Mouse (Mus musculus) embryo, embryonic 10.5 days (tissue): ENCODE measurements around the gene Nuak1.

Experiments used
- DNase-seq: peaks from one replicate; pipeline ENCODE4 v3.0.0-alpha.2; 2015; ENCODE audit warnings: low spot score

Gene Nuak1

DNA sequence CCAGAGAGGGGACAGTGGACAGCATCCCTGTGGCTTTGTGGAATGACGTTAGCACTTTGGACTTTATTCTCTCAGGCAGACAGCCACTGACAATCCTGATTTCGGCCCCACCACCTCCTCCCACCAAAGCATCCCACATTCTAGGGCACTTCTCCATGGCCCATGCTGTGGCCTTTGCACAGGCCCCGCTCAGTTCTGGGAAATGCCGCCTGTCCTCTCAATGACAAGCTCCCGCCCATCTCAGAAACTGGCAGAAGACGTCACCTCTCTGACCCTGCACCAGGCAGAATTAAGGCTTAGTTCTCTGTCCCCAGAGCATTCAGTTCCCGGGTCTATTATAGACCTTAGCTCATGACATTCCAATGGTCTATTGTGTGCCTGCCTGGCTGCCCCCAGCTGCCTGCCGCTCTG, 7.0 kb upstream of the Nuak1 start:
- DNase-seq, result peak; percentile 84

DNA sequence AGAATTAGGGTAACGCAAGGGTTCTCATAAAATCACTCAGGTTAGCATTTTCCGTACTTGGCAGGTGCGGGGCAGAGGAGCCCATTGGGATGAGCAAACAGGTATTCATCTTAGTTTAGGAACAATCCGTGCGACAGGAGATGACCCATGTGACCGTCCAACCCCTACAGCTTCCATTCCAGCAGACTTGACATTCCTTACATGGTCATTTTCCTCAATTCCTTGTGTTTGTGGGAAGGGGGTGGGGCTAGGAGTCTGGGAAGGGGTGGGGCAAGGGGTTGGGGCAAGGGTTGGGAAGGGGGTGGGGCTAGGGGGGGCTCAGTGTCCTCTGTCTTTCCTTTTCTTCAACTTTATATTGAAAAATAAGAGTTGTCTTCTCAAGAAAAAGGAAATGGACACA, 6.3 kb upstream of the Nuak1 start:
- no peak for DNase-seq

DNA sequence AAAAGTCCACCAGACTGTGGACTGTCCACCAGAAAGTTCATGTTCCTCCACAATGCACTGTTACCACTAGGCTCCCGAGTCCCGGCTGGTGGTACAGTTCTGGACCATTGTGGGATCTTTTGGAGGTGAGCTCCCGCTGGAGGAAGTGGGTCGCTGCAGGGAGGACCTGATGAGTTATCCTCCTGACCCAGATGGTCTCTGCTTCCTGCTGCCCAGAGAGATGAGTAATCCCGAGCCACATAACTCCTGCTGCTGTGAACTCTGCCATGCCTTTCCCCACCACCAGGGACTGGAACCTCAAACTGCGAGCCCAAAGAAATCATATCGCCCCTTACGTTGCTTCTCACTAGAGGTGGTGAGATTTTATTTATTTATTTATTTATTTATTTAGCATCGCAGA, 4.0 kb upstream of the Nuak1 start:
- DNase-seq, result peak; percentile 36

DNA sequence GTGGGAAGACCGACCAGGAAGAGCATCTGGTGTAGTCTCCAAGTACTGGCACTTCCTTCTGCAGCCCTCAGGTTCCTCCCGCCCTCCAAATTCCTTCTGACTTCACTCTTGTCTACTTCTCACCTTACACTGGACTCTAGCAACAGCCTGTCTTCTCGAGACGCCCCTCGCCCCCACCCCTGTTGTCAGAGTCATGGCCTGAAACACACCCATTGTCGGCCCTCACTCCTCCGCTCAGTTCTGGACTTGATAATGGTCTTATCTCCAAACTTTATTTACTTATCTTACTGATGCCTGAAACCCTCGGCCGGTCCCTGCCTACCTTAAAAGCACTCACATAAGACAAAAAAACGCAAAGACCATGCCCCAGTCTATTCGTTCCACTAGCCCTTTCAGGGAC, 1.4 kb upstream of the Nuak1 start:
- DNase-seq, result peak; percentile 69

DNA sequence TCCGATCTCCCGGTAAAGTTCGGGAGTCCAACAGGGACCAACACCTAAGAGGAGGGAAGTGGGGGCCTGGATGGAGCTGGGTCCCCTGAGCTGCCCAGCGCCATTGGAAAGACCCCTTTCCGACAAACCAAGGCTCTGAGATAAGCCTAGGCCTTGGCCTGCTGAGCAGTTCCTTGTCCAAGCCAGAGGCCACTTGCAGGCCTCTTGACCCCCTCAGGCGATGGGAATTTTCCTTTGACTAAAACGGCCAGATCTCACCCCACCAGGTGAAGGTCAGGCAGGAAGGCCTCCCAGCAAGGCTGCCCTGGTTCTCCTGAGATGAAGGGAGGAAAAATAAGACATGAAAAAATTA, 1.0 kb upstream of the Nuak1 start:
- peak; percentile 70 for DNase-seq

DNA sequence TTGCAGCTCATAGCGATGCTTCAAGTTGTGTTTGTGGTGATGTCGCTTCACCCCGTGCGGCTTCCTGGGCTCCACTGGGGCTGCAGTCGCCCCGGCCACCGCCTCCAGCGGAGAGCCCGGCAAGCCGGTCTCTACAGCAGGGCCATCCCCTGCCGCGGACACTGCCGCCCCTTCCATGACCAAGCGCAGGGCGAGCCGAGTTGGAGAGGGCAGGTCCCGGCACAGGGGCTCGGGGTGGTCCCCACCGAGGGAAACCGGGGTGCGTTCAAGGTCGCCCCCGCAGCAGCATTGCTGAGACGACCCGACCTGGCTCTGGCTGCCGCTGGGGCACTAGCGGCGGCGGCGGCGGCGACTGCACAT, 236 bp downstream of the Nuak1 start:
- DNase-seq, result no peak

DNA sequence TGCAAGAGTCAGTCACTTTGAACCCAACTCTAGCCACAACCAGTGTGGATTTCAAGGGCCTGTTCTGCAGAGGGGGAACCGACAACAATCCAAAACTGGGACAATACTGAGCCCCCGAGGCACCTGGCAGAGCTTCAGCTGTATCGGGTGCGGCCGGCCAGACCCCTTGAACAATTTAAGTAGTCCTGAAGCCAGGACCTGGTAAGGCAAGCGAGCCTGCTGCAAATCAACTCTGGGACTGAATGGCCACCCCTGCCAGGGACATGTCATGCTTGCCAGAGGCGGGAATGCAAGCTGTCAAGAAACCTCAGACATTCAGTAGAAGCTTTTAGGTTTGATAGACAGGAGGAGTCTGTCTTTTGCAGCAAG, 1.2 kb downstream of the Nuak1 start:
- DNase-seq, result peak; percentile 41

DNA sequence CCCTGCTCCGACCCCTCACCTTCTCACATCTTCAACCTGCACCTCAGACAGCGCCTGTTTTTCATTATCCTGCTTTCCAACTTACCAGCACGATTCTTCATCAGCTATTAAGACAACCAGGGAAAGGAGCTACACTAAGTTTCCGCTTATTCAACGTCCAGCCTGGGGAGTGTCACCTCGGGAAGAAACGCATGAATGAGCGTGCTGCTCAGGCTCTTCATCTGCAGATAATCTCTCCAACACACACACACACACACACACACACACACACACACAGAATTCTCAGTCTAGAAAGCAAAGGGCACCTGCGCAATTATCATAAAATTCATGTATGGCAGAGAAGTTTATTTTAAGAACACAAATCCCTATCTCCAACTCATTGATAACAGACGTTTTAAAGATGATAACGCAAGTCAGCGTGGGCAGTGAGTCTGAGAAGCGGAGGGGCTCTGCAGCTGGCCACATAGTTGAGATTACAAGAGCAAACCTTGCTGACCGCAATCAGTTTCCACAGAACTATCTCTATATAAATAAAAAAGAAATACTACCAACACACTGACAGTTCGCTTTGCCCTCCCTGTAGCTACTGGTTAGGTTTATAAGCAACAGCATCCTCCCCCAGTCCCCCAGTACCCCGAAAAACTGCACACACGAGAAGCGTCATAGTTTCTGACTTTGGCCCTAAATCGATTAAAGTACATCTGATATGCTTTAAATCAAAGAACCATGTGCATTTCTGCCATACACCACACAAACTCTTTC, 1.8 kb downstream of the Nuak1 start:
- DNase-seq, result no peak

DNA sequence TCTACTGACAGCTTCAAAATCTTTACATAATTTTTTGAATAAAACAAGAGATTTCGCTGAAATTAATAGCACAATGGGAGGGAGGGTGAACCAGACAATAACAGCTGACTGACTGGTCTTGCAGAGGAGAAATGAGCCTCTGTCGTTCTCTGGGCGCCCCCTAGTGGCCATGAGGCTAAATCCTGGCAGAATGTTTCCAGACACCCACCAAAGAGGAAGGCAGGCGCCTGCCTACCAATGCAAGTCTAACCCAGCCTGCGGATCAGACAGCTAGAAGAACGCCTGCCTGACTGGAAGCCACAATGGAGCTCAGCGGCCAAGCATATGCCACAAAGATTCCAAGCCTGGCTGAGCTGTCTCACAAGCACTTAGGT, 2.4 kb downstream of the Nuak1 start:
- DNase-seq, result peak; percentile 98

DNA sequence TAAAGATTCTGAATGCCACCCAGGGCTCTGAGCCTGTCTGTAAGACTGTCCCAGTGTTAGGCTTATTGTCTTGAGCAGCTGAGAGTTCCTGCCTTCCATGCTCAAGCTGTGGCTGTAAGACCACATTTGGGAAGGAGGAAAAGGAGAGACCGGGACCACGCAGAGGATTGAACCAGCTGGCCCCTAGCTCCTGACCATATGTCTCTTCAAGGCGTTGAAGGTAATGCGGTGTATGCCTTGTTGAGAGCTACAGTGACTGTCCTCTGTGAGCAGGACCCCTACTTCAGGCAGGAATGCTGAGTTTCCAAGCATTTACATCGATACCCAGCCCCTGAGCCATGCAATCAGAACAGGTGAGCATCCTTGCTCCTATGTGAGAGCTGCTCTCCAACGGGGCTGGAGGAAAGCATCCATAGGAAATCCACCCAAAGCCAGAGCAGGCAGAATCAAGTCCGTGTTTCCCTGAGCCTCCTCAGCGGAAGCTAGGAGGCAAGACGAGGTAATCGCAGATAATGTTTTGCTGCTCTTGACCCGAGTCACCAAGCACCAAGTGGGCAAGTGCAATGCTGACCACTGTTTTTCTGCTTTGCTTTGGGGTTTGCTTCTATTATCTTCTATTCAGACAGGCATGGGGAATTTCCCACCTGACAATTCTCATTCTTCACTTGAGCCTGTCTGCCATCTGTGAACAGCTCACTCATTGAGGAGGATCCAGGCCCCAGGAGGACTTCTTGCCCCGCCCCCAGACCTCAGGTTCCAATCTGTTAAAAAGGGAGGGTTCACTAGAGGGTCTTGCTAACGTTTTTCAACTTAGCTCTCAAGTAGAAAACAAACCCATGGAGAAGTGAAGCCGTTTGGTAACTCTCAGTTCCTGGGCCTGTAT, 3.0 kb downstream of the Nuak1 start:
- peak; percentile 79 for DNase-seq

DNA sequence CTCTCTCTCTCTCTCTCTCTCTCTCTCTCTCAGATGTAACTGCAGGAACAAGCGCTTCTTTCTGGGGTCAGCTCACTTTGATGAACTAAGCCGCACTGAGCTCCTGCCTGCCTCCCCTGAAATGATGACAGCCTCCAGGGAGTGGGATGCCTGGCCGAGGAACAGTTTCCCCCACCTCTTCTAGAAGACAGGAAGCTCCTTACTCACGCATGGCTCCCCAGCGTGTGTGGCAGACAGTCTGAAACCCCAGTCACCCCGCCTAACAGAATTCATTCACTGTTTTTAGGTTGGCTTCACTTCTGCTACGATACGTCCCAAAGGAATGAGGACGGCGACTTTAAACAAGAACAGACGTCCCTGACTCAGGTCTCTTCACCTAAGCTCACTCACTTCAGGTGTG, 4.5 kb downstream of the Nuak1 start:
- no peak for DNase-seq

DNA sequence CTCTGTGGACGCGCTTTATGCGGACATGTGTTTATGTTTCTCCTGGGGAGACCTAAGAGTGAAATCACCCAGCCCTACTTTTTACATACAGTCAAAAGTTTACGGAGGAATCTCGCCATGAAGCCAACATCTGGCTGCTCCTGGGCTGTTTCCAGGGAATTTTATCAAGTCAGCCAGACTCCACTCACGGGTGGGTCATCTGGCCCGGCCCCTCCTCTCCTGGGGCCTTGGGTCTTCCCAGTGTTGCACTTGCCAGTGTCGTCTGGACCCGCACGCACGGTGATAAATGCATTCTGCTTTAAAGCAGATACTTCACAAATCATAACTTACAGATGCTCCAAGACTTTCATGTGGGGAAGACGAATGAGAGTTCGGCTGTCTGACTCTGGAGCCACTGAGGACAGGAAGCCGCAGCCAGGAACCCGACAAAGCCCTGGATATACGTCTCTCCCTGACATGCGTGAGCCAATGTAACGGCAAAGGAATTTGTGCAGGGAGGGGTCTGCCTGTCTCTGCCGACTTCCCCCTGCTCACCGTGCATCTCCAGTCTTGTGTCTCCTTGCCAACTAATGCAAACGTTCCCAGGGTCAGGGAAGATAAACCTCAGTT, 7.1 kb downstream of the Nuak1 start:
- DNase-seq, result no peak

DNA sequence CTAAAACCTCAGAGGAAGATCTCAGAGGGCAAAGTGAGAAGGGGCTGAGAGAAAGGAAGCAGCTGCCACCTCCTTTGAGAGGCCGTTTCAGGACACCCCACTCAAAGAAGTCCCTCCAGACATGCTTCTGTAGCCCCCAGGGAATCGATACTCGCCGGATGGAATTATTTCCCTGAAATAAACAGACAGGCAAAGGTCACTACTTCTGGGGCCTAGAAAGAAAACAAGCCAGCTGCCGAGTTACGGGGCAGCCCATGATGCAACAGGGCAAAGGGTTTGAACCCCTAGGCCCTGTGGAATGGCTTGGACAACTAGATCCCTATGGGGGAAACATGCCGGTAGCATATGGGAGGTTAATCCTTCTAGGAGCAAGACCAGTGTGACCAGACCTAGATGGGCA, 16.0 kb downstream of the Nuak1 start:
- no peak for DNase-seq

DNA sequence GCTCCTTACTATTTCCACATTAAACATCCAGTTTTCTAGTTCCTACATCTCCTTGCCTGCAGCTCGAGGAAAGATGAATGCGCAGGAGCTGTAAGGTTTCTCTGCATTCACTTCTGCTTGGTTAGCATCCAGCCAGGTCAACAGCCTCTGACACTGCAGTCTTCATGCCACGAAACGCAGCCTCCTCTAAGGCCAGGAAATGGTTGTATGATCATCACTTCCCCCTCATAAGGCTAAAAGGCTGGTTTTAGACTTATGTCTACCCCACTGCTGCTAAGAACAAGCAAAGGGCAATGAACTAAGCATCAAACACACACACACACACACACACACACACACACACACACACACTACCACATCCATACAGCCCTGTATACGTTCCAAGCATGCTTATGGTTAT, 16.5 kb downstream of the Nuak1 start:
- no peak for DNase-seq

DNA sequence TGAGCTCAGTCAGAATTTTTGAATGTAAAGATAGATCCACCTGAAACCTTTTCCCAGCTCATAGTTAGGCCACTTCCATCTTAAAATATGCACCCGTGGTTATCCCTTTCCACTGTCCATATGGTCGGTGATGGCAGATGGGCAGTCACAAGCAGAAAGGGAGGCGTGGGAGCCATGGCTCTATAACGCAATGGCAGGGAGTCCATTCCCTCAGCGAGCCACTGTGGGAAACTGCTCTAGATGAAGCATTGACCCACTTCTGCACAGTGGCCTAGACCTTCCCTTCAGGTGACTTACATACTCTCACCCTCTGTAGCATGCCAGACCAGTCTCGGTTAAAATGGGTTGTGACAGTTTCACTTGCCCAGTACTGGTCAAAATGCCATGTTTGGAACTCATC, 19.8 kb downstream of the Nuak1 start:
- DNase-seq, result no peak

DNA sequence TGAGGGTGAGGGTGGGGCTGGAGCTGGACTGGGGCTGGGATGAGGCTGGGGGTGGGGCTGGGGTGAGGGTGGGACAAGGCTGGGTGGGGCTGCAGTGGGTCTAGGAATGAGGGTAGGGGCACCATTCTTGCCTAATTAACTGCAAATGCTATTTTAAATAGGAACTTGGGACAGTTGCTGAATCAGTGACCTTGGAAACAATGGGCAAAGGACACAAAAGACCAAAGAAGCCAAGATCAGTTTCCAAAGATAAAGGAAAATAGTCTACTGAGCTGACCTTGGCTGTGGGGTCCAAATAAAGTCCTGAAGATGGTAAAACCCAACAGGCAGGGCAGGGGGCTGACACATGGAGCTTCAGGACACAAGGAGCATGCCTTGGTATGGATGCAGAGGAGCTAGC, 22.0 kb downstream of the Nuak1 start:
- DNase-seq, result no peak

DNA sequence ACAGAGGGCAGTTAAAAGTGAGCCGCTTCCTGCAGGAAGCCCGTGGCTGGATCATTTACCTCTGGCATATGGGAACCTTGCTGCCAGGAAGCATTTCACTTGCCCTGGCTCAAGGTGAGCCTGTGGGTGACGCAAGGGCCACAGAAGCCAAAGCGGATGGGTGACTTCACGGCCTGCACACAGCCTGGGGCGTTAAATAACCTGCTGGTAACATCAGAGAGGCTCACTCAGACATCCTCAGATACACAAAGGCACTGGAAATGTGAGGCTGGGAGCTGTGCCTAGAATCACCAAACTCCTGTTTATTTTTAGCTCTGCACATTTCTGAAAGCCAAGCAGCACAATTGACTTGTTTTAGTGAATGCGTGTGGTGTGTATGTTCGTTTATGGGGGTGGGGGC, 23.6 kb downstream of the Nuak1 start:
- no peak for DNase-seq

DNA sequence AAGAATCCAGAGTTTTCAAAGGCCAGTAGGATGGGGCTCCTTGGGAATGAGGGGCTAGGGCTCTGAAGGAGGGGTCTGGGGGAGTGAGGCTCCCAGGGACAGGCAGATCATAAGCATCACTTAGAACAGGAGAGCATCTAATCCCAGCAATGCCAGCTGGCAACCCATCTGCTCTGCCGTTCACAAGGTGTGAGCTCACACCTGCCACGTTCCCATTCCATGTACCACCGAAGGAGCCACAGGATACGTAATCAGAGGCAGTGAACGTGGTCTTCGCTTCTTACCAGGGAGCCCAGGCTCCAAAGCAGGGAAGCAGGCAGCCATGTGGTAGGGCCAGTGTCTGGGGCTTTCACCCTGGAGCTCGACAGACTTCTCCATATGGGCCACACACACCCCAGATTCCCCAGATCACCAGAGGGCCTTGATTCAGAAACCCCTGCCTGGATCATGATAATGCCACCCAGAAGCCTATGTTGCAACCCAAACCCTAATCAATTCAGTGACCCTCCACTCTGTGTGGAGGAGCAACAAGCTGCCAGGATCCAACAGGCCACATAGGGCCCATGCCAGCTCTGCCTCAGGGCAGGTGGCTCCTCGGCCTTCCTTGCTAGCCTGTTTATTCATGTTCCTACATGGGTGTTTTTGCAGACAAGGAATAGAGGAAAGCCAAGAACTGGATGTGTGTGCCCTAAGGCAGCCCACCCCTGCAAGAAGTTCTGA, 25.3 kb downstream of the Nuak1 start:
- no peak for DNase-seq

DNA sequence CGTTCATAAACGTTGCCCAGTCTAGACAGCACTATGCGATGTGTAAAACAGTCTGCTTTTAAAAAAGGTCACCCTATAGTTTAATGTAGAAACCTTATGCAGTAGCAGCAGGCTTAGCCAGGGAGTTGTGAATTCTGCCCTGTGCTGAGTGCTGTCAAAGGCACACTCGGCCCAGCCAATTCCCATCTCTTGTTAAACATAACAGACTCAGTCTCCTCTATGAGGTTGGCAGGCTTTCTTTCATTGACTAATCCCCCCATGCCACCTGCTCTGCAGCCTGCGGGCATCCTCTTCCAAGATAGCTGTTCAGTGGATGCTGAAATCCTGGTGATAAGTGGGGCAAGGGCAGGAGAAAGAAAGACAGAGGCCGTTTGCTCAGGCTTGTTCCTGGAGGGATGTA, 27.1 kb downstream of the Nuak1 start:
- DNase-seq, result no peak

DNA sequence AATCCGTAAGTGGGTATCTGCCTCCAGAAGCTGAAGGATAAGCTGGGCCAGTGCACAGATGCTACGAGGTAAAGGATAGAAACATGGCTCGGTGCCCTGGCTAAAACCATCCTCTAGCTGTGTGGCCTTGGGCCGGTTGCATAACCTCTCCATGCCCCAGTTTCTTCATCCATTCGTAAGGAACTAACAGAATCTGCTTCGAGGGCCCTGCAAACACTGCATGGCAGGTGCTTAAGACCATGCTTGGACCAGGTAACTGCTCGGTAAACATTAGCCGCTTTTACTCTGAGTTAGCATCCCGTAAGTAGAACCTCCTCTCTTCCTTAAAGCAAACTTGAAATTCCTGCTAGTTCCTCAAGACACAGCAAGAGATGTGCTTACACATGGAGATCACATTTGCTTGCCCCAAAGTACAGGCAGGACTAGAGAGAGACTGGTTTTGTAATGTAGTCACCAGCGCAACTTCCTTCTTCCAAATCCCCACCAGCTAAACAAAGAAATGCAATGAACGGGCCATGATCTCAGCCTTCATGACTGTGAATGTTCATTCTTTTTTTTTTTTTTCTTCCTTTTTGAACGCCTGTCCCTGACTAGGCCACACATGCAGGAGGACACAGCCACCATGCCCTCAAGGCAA, 28.0 kb downstream of the Nuak1 start:
- no peak for DNase-seq

DNA sequence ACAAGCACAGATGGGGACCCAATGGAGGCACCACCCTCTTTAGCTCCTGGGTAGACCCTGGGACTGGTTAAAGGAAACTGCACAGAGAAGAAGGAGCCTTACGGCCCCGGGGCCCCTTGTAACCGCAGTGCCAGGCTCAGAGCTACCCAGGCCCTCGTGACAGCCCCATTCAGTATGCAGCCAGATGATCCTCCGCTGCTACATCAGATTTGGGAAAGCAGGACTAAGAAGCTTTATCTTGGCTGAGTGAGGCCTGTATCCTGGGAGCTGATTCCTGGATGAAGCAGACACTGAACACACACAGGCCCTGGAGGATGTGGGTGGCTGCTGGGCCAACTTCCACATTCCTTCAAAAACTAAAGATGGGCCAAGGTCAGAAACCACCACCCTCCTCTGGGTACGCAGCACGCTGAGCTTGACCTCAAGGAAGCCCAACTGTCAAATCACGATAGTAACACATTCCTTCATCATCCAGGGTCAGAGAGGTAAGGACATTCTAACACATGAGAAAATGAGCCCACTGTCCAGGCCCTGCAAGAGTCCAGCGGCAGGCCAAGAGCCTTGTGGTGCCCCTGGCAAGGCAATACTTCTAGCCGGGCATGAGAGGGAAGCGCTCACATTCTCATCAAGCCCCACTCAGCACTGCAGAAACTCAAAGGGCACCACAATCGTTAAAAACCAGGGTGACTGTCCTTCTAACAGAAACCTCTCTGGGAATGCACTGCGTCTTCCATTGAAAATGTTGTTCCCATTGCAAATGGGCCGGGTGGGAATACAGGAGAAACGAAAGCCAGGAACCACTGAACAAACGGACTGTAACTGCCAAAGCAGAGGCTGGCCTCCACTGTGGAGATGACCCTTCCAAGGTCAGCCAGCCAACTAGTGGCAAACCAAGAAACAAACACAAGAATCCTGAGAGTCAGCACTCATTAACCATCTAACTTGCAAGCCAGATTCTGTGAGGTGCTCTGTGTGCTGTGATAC, 29.0 kb downstream of the Nuak1 start:
- no peak for DNase-seq
